ENCODE assay signal across 11 mouse cellular contexts in the genomic region with DNA sequence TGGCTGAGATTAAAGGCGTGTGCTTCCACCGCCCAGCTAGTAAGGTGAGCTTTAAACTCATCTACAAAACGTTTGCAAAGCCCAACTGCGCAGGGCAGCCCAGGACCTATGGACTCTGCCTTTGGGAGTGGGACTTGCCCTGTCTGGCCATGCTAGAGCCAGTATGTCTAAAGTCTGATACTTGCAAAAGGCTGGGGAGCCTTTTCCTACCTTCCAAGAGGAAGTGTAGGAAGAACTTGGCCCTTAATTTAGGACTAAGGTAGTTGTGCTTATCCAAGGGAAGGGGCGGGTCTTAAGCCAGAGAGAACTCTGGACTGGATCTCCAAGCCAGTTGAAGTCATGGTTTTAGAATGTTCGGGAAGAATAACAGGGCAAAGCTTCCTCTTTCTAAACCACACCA. TPM values are rescaled to one million over a fixed set of nuclear protein-coding genes. Genes with fewer than 3 reads are reported as not detected.
DNase-seq lines count a peak whose midpoint lies in the region; ATAC-seq and TF ChIP-seq lines count a peak whose summit lies in the region.
"Had no signal": no experiment of that assay in that cellular context is flagged by ENCODE, and none has a peak within 500 bp of the region (broad histone marks: within the 10 kb centered on the region; RNA-seq: fewer than 3 reads in every experiment).

No protein-coding gene starts in this region.

- H3K4me2 ChIP-seq in stomach, embryonic 16.5 days (ENCODE audit: low read depth, low read length): no peak overlapping the region
- H3K4me2 ChIP-seq in stomach, postnatal 0 days (replicated peaks; ENCODE audit: low read depth): no peak overlapping the region
- H3K4me2 ChIP-seq in kidney, embryonic 15.5 days: no peak overlapping the region
- peak overlapping the region; percentile 21; the same call in 1 of the 2 replicates for H3K4me2 ChIP-seq in limb, embryonic 13.5 days (replicated peaks)

- no peak overlapping the region for H3K4me3 ChIP-seq in stomach, embryonic 16.5 days (replicated peaks; ENCODE audit: low read length)
- H3K4me3 ChIP-seq in stomach, postnatal 0 days (ENCODE audit: low read depth, low read length): no peak overlapping the region
- no peak overlapping the region for H3K4me3 ChIP-seq in kidney, embryonic 15.5 days (replicated peaks)
- no peak overlapping the region for H3K4me3 ChIP-seq in limb, embryonic 13.5 days
- H3K4me3 ChIP-seq: midbrain, embryonic 10.5 days had no signal

- H3K9me3 ChIP-seq in stomach, embryonic 16.5 days (replicated peaks; ENCODE audit: control insufficient read depth, low read length): no peaks in the 10 kb centered on the region
- H3K9me3 ChIP-seq in stomach, postnatal 0 days (ENCODE audit: control insufficient read depth, low read length): no peaks in the 10 kb centered on the region
- no peaks in the 10 kb centered on the region for H3K9me3 ChIP-seq in kidney, embryonic 15.5 days (replicated peaks)
- no peaks in the 10 kb centered on the region for H3K9me3 ChIP-seq in limb, embryonic 13.5 days
- H3K9me3 ChIP-seq: midbrain, embryonic 10.5 days had no signal

- no peak for TF ChIP-seq CTCF in stomach, postnatal 0 days (IDR thresholded peaks at IDR 0.05; ENCODE audit: low read depth)

- no peak for DNase-seq in stomach, postnatal 0 days (ENCODE audit: low spot score)
- DNase-seq in cerebellum, adult 11 months: no peak
- DNase-seq in heart, adult 11 months: no peak
- DNase-seq in layer of hippocampus, adult 11-12 months (ENCODE audit: low spot score): no peak
- DNase-seq: B cell, adult 2 months; cerebellum, postnatal 10 days had no signal

- H3K36me3 ChIP-seq in stomach, embryonic 16.5 days (ENCODE audit: control insufficient read depth, insufficient read depth, low read length): no peaks in the 10 kb centered on the region
- no peaks in the 10 kb centered on the region for H3K36me3 ChIP-seq in stomach, postnatal 0 days (ENCODE audit: control insufficient read depth, insufficient read depth, low read length)
- no peaks in the 10 kb centered on the region for H3K36me3 ChIP-seq in kidney, embryonic 15.5 days
- peaks cover 14% of the 10 kb centered on the region for H3K36me3 ChIP-seq in limb, embryonic 13.5 days
- H3K36me3 ChIP-seq: midbrain, embryonic 10.5 days had no signal

- H3K9ac ChIP-seq in stomach, embryonic 16.5 days (ENCODE audit: low read length): no peak overlapping the region
- H3K9ac ChIP-seq in stomach, postnatal 0 days (ENCODE audit: low read length): no peak overlapping the region
- no peak overlapping the region for H3K9ac ChIP-seq in kidney, embryonic 15.5 days
- H3K9ac ChIP-seq in limb, embryonic 13.5 days: no peak overlapping the region

- TF ChIP-seq EP300 in stomach, postnatal 0 days (optimal IDR thresholded peaks at IDR 0.05): no peak

- H3K27me3 ChIP-seq in stomach, embryonic 16.5 days (ENCODE audit: control insufficient read depth, insufficient read depth, low read length): no peaks in the 10 kb centered on the region
- H3K27me3 ChIP-seq in stomach, postnatal 0 days (ENCODE audit: control insufficient read depth, insufficient read depth, low read length): no peaks in the 10 kb centered on the region
- H3K27me3 ChIP-seq in kidney, embryonic 15.5 days: no peaks in the 10 kb centered on the region
- H3K27me3 ChIP-seq in limb, embryonic 13.5 days: no peaks in the 10 kb centered on the region

- peaks cover 26% of the 10 kb centered on the region for H3K4me1 ChIP-seq in stomach, embryonic 16.5 days (ENCODE audit: control insufficient read depth, insufficient read depth, low read length)
- H3K4me1 ChIP-seq in stomach, postnatal 0 days (replicated peaks; ENCODE audit: control insufficient read depth, insufficient read depth): 0 out of 2 replicates have a peak, but pooled peaks cover 2% of the 10 kb centered on the region
- peaks cover 61% of the 10 kb centered on the region for H3K4me1 ChIP-seq in kidney, embryonic 15.5 days
- H3K4me1 ChIP-seq in limb, embryonic 13.5 days: peaks cover 72% of the 10 kb centered on the region

- 60% methylated on average over 6 of the region's 6 CpGs for WGBS in stomach, embryonic 16.5 days
- WGBS in stomach, postnatal 0 days: 66% methylated on average over 6 of the region's 6 CpGs
- 50% methylated on average over 6 of the region's 6 CpGs for WGBS in kidney, embryonic 15.5 days
- WGBS in limb, embryonic 13.5 days: 35% methylated on average over 6 of the region's 6 CpGs

- 0 out of 2 replicates have a peak, but pooled peaks have one; percentile 16 for ATAC-seq in stomach, embryonic 16.5 days (ENCODE audit: insufficient read depth, low FRiP score)
- ATAC-seq in stomach, postnatal 0 days (ENCODE audit: low FRiP score, low TSS enrichment): no peak; the same call in 1 of the 2 replicates
- ATAC-seq in kidney, embryonic 15.5 days (replicated peaks; ENCODE audit: low FRiP score): no peak
- ATAC-seq in limb, embryonic 13.5 days (ENCODE audit: low FRiP score, low read depth): no peak
- ATAC-seq in megakaryocyte progenitor cell, adult 5-6 weeks (replicated peaks; ENCODE audit: poor library complexity): no peak

- H3K27ac ChIP-seq in stomach, embryonic 16.5 days (ENCODE audit: low read length): no peak overlapping the region; the same call in 1 of the 2 replicates
- no peak overlapping the region for H3K27ac ChIP-seq in stomach, postnatal 0 days (replicated peaks)
- peak overlapping the region; percentile 61 for H3K27ac ChIP-seq in kidney, embryonic 15.5 days
- H3K27ac ChIP-seq in limb, embryonic 13.5 days: peak overlapping the region; percentile 83
- H3K27ac ChIP-seq: midbrain, embryonic 10.5 days had no signal

RNA-seq across cellular contexts. Expression of a gene that starts 11.9 kb away (rescaled TPM):
- 6.4 and 6.7 TPM in 2 replicates for polyA plus RNA-seq in stomach, embryonic 16.5 days (2015; fragmentation: Nextera tagmentation; extraction: Ambion mirVana)
- polyA plus RNA-seq in stomach, postnatal 0 days (2015; fragmentation: Nextera tagmentation; extraction: Ambion mirVana): 1.4 and 1.6 TPM in 2 replicates
- 11.5 and 11.7 TPM in 2 replicates for polyA plus RNA-seq in kidney, embryonic 15.5 days (2015; fragmentation: Nextera tagmentation; extraction: Ambion mirVana)
- 13.1 and 15.6 TPM in 2 replicates for polyA plus RNA-seq in limb, embryonic 13.5 days (2015; fragmentation: Nextera tagmentation; extraction: Ambion mirVana)
- 0.10 TPM in 1 of 2 replicates, not detected in the other for total RNA-seq in megakaryocyte progenitor cell, adult 5-6 weeks (2015)
- total RNA-seq in megakaryocyte progenitor cell, adult 5-6 weeks (2017): 0.03 TPM in 1 of 2 replicates, not detected in the other

RNA-seq across cellular contexts. Expression of a gene that starts 23.4 kb away (rescaled TPM):
- polyA plus RNA-seq in stomach, embryonic 16.5 days (2015; fragmentation: Nextera tagmentation; extraction: Ambion mirVana): 61.3 and 61.6 TPM in 2 replicates
- polyA plus RNA-seq in stomach, postnatal 0 days (2015; fragmentation: Nextera tagmentation; extraction: Ambion mirVana): 12.0 and 13.3 TPM in 2 replicates
- polyA plus RNA-seq in kidney, embryonic 15.5 days (2015; fragmentation: Nextera tagmentation; extraction: Ambion mirVana): 63.2 and 69.6 TPM in 2 replicates
- polyA plus RNA-seq in limb, embryonic 13.5 days (2015; fragmentation: Nextera tagmentation; extraction: Ambion mirVana): 60.8 and 73.0 TPM in 2 replicates
- total RNA-seq in megakaryocyte progenitor cell, adult 5-6 weeks (2015): 101 and 121 TPM in 2 replicates
- 99.2 and 116 TPM in 2 replicates for total RNA-seq in megakaryocyte progenitor cell, adult 5-6 weeks (2017)

Comparison
In these comparisons a context has a peak if more than half of its experiments do, and no peak if none do; other contexts are left out.
1. H3K27ac ChIP-seq: peak in kidney, embryonic 15.5 days (single experiment) and limb, embryonic 13.5 days (single experiment); none in stomach, embryonic 16.5 days (single experiment) and stomach, postnatal 0 days (single experiment).